Mouse (Mus musculus): Measurements from ENCODE around the gene Mdga1. TPM values are rescaled to one million over a fixed set of nuclear protein-coding genes. Genes with fewer than 3 reads are reported as not detected.

Gene Mdga1
- polyA plus RNA-seq, 1 experiment from 2014 or later, result 8.8 TPM

- no peak overlapping the region for H3K4me3 ChIP-seq (replicated peaks)
- H3K4me2 ChIP-seq, result no peak overlapping the region
- no peak overlapping the region for H3K9ac ChIP-seq
- peaks cover 10% of the 10 kb centered on the region; the same call in 1 of the 2 replicates for H3K27me3 ChIP-seq
- H3K36me3 ChIP-seq (replicated peaks), result 0 out of 2 replicates have a peak, but pooled peaks cover 15% of the 10 kb centered on the region
- WGBS, result 29% methylated on average over 17 of the region's 17 CpGs
- H3K27ac ChIP-seq, result no peak overlapping the region
- H3K9me3 ChIP-seq, result no peaks in the 10 kb centered on the region
- H3K4me1 ChIP-seq, result peaks cover 4% of the 10 kb centered on the region
- ATAC-seq (ENCODE audit: low FRiP score), result no peak
These were observed 121.0 kb downstream of the Mdga1 start for GRCm38 (mm10) chr17:29848793-29849435.

GRCm38 (mm10) chr17:29847291-29847690, 122.6 kb downstream of the Mdga1 start:
- no peak overlapping the region for H3K9ac ChIP-seq

GRCm38 (mm10) chr17:29846284-29846683, 123.6 kb downstream of the Mdga1 start:
- Histone ChIP-seq H3K27me3 (peaks cover 19% of the 10 kb centered on the region; the same call in 1 of the 2 replicates), H3K9me3 (0 out of 2 replicates have a peak, but pooled peaks cover 3% of the 10 kb centered on the region), H3K4me1 (peaks cover 16% of the 10 kb centered on the region), H3K9ac (no peak overlapping the region), H3K36me3 (replicated peaks) (0 out of 2 replicates have a peak, but pooled peaks cover 10% of the 10 kb centered on the region), H3K4me2 (no peak overlapping the region), H3K27ac (no peak overlapping the region), H3K4me3 (replicated peaks) (no peak overlapping the region)
- ATAC-seq (ENCODE audit: low FRiP score), result no peak
- 85% methylated on average over 15 of the region's 15 CpGs for WGBS

More at GRCm38 (mm10) chr17:29847291-29847690, 122.6 kb downstream of the Mdga1 start:
- Histone ChIP-seq H3K4me2 (no peak overlapping the region), H3K27ac (no peak overlapping the region), H3K9me3 (0 out of 2 replicates have a peak, but pooled peaks cover 3% of the 10 kb centered on the region), H3K4me1 (peaks cover 6% of the 10 kb centered on the region), H3K36me3 (replicated peaks) (0 out of 2 replicates have a peak, but pooled peaks cover 12% of the 10 kb centered on the region), H3K27me3 (peaks cover 19% of the 10 kb centered on the region; the same call in 1 of the 2 replicates), H3K4me3 (replicated peaks) (no peak overlapping the region)
- WGBS, result 55% methylated on average over 8 of the region's 8 CpGs
- no peak for ATAC-seq (ENCODE audit: low FRiP score)

GRCm38 (mm10) chr17:29844949-29845348, 124.9 kb downstream of the Mdga1 start:
- Histone ChIP-seq H3K27me3 (peaks cover 19% of the 10 kb centered on the region; the same call in 1 of the 2 replicates), H3K4me2 (no peak overlapping the region), H3K4me1 (peaks cover 17% of the 10 kb centered on the region), H3K9ac (no peak overlapping the region), H3K36me3 (replicated peaks) (0 out of 2 replicates have a peak, but pooled peaks cover 10% of the 10 kb centered on the region), H3K27ac (no peak overlapping the region), H3K9me3 (0 out of 2 replicates have a peak, but pooled peaks cover 3% of the 10 kb centered on the region), H3K4me3 (replicated peaks) (no peak overlapping the region)
- 91% methylated on average over 6 of the region's 6 CpGs for WGBS
- no peak for ATAC-seq (ENCODE audit: low FRiP score)

GRCm38 (mm10) chr17:29843419-29844162, 126.3 kb downstream of the Mdga1 start:
- Histone ChIP-seq H3K4me3 (replicated peaks) (no peak overlapping the region), H3K36me3 (replicated peaks) (0 out of 2 replicates have a peak, but pooled peaks cover 10% of the 10 kb centered on the region), H3K4me1 (peaks cover 28% of the 10 kb centered on the region), H3K9ac (no peak overlapping the region), H3K4me2 (no peak overlapping the region), H3K27me3 (peaks cover 14% of the 10 kb centered on the region; the same call in 1 of the 2 replicates), H3K9me3 (0 out of 2 replicates have a peak, but pooled peaks cover 3% of the 10 kb centered on the region), H3K27ac (no peak overlapping the region)
- 86% methylated on average over 7 of the region's 7 CpGs for WGBS
- no peak for ATAC-seq (ENCODE audit: low FRiP score)

GRCm38 (mm10) chr17:29841781-29842690, 127.9 kb downstream of the Mdga1 start:
- Histone ChIP-seq H3K27me3 (peaks cover 14% of the 10 kb centered on the region; the same call in 1 of the 2 replicates), H3K4me1 (peaks cover 42% of the 10 kb centered on the region), H3K9ac (peak overlapping the region; percentile 43), H3K4me2 (peak overlapping the region; percentile 84), H3K4me3 (replicated peaks) (peak overlapping the region; percentile 38), H3K9me3 (0 out of 2 replicates have a peak, but pooled peaks cover 3% of the 10 kb centered on the region), H3K27ac (0 out of 2 replicates have a peak overlapping the region, but pooled peaks have one; percentile 36), H3K36me3 (replicated peaks) (0 out of 2 replicates have a peak, but pooled peaks cover 13% of the 10 kb centered on the region)
- peak; percentile 44 for ATAC-seq (ENCODE audit: low FRiP score)
- WGBS, result 5% methylated on average over 45 of the region's 46 CpGs

GRCm38 (mm10) chr17:29838029-29838428, 131.9 kb downstream of the Mdga1 start:
- H3K9ac ChIP-seq, result no peak overlapping the region
- 31% methylated on average over 3 of the region's 3 CpGs for WGBS
- H3K27ac ChIP-seq, result peak overlapping the region; percentile 70
- peaks cover 42% of the 10 kb centered on the region for H3K4me1 ChIP-seq
- peaks cover 8% of the 10 kb centered on the region; the same call in 1 of the 2 replicates for H3K27me3 ChIP-seq
- 0 out of 2 replicates have a peak, but pooled peaks cover under 1% of the 10 kb centered on the region for H3K9me3 ChIP-seq
- peak; percentile 51 for ATAC-seq (ENCODE audit: low FRiP score)
- no peak overlapping the region for H3K4me3 ChIP-seq (replicated peaks)
- H3K36me3 ChIP-seq (replicated peaks), result 0 out of 2 replicates have a peak, but pooled peaks cover 3% of the 10 kb centered on the region
- H3K4me2 ChIP-seq, result no peak overlapping the region

- no peak overlapping the region for H3K4me3 ChIP-seq (replicated peaks)
- no peak overlapping the region for H3K4me2 ChIP-seq
- H3K9ac ChIP-seq, result no peak overlapping the region
- ATAC-seq (ENCODE audit: low FRiP score), result no peak
- H3K27ac ChIP-seq, result peak overlapping the region; percentile 70
- WGBS, result 71% methylated on average over 8 of the region's 8 CpGs
- H3K9me3 ChIP-seq, result no peaks in the 10 kb centered on the region
- H3K36me3 ChIP-seq (replicated peaks), result 0 out of 2 replicates have a peak, but pooled peaks cover 3% of the 10 kb centered on the region
- H3K27me3 ChIP-seq, result peaks cover 2% of the 10 kb centered on the region; the same call in 1 of the 2 replicates
- peaks cover 37% of the 10 kb centered on the region for H3K4me1 ChIP-seq
These were observed 132.4 kb downstream of the Mdga1 start for GRCm38 (mm10) chr17:29837441-29837840.

GRCm38 (mm10) chr17:29834768-29835167, 135.1 kb downstream of the Mdga1 start:
- no peak for ATAC-seq (ENCODE audit: low FRiP score)
- Histone ChIP-seq H3K4me1 (peaks cover 24% of the 10 kb centered on the region), H3K36me3 (replicated peaks) (peaks cover 7% of the 10 kb centered on the region; the same call in 1 of the 2 replicates), H3K4me3 (replicated peaks) (no peak overlapping the region), H3K9ac (no peak overlapping the region; the same call in 1 of the 2 replicates), H3K27ac (peak overlapping the region; percentile 59; the same call in 1 of the 2 replicates), H3K9me3 (no peaks in the 10 kb centered on the region), H3K27me3 (no peaks in the 10 kb centered on the region), H3K4me2 (no peak overlapping the region)
- 71% methylated on average over 7 of the region's 7 CpGs for WGBS

- H3K4me3 ChIP-seq (replicated peaks), result no peak overlapping the region
- H3K36me3 ChIP-seq (replicated peaks), result peaks cover 7% of the 10 kb centered on the region; the same call in 1 of the 2 replicates
- WGBS, result 83% methylated on average over 9 of the region's 9 CpGs
- H3K4me1 ChIP-seq, result peaks cover 21% of the 10 kb centered on the region
- ATAC-seq (ENCODE audit: low FRiP score), result no peak
- no peak overlapping the region; the same call in 1 of the 2 replicates for H3K9ac ChIP-seq
- no peaks in the 10 kb centered on the region for H3K27me3 ChIP-seq
- H3K27ac ChIP-seq, result peak overlapping the region; percentile 59; the same call in 1 of the 2 replicates
- no peaks in the 10 kb centered on the region for H3K9me3 ChIP-seq
- no peak overlapping the region for H3K4me2 ChIP-seq
These were observed 135.6 kb downstream of the Mdga1 start for GRCm38 (mm10) chr17:29834333-29834732.

GRCm38 (mm10) chr17:29831696-29832095, 138.2 kb downstream of the Mdga1 start:
- H3K27me3 ChIP-seq, result no peaks in the 10 kb centered on the region
- WGBS, result 88% methylated on average over 11 of the region's 11 CpGs
- no peak for ATAC-seq (ENCODE audit: low FRiP score)
- H3K36me3 ChIP-seq (replicated peaks), result peaks cover 4% of the 10 kb centered on the region; the same call in 1 of the 2 replicates
- no peak overlapping the region for H3K27ac ChIP-seq
- no peaks in the 10 kb centered on the region; the same call in 1 of the 2 replicates for H3K4me1 ChIP-seq
- no peak overlapping the region for H3K4me3 ChIP-seq (replicated peaks)
- no peak overlapping the region for H3K4me2 ChIP-seq
- H3K9ac ChIP-seq, result 0 out of 2 replicates have a peak overlapping the region, but pooled peaks have one; percentile 2
- no peaks in the 10 kb centered on the region for H3K9me3 ChIP-seq

All from forebrain, embryonic 12.5 days (tissue).